Mouse (Mus musculus) liver, adult 2 months (tissue): Measurements from ENCODE around the gene Tprg. TPM values are rescaled to one million over a fixed set of nuclear protein-coding genes. Genes with fewer than 3 reads are reported as not detected.

Experiments used
- DNase-seq: peaks from one replicate; pipeline ENCODE4 v3.0.0-alpha.2; 2011; ENCODE audit warnings: low read depth, low spot score; ENCODE audit errors: extremely low read depth
- H3K27ac ChIP-seq: fragments of 200-500 bp; replicated peaks from 2 replicates; pipeline ENCODE4 v1.5.1; 2012; ENCODE audit warnings: low read depth, mild to moderate bottlenecking, control low read depth, inconsistent platforms, low read length; ENCODE audit not compliant: insufficient read depth
- H3K27me3 ChIP-seq: fragments of 200-500 bp; 2 replicates; pipeline ENCODE4 v1.6.1; 2012; ENCODE audit warnings: mild to moderate bottlenecking, moderate library complexity, low read length, inconsistent platforms; ENCODE audit not compliant: control insufficient read depth, insufficient read depth
- H3K36me3 ChIP-seq: fragments of 200-500 bp; 2 replicates; pipeline ENCODE4 v1.6.1; 2012; ENCODE audit warnings: low read length, inconsistent platforms; ENCODE audit not compliant: control insufficient read depth, insufficient read depth
- H3K4me1 ChIP-seq: fragments of 200-500 bp; 2 replicates; pipeline ENCODE4 v1.6.1; 2011; ENCODE audit warnings: low read length; ENCODE audit not compliant: control insufficient read depth, insufficient read depth
- H3K4me3 ChIP-seq: fragments of 200-500 bp; 2 replicates; pipeline ENCODE4 v1.5.1; 2011; ENCODE audit warnings: low read depth, mild to moderate bottlenecking, control low read depth, low read length, moderate library complexity; ENCODE audit not compliant: insufficient read depth
- H3K79me2 ChIP-seq: fragments of 200-500 bp; 2 replicates; pipeline ENCODE4 v1.6.1; 2012; ENCODE audit warnings: inconsistent platforms, mild to moderate bottlenecking, low read length, moderate library complexity; ENCODE audit not compliant: control insufficient read depth, insufficient read depth
- H3K9ac ChIP-seq: fragments of 200-500 bp; 2 replicates; pipeline ENCODE4 v1.6.1; 2012; ENCODE audit warnings: low read depth, mild to moderate bottlenecking, control low read depth, inconsistent platforms, low read length
- CTCF ChIP-seq: fragments of 200-500 bp; IDR thresholded peaks from 2 replicates; pipeline ENCODE4 v1.5.1; 2011; ENCODE audit warnings: low read depth, low read length, control low read depth
- POLR2A ChIP-seq: fragments of 200-500 bp; IDR thresholded peaks from 2 replicates; pipeline ENCODE4 v1.6.1; 2011; ENCODE audit warnings: low read length, control low read depth; ENCODE audit not compliant: insufficient read depth; ENCODE audit errors: extremely low read depth
- WGBS: fragments of 180-500 bp; shearing (Covaris S2); methylation state at CpG from one replicate; pipeline ENCODE4 v1.1.7; 2018; 5-methylcytosine and 5-hydroxymethylcytosine counted together
- polyA plus RNA-seq: library from polyadenylated mRNA; depleted of rRNA; stranded (reverse); fragments of >200 nt; gene quantifications from 2 replicates; pipeline ENCODE4 v1.2.3, GENCODE M21; 2012
- total RNA-seq: library from RNA; depleted of rRNA; stranded (reverse); fragments of >200 nt; gene quantifications from 2 replicates; pipeline ENCODE4 v1.2.3, GENCODE M21; 2014

The Tprg gene
- total and polyA plus RNA-seq, 2 experiments: not detected

DNA sequence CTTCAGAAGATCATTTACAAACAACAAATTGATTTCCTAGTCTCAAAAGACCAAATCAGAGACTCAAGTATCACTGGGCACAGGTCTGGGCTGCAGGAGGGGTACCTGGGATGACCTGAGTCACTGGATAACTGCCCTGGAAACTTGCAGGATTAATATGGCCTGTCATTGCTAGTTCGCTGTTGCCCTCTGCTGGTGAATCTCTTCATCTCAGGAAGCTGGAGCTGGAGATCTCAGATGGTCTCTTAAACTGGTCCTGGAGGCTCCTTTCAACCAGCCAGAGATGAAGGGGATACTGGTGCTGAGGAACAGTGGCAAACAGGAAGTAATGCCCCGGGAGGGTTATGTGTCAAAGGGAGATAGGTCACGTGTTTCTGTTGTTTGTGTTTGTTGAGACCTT is 63.0 kb downstream of the Tprg start:
- Histone ChIP-seq H3K9ac (no peak overlapping the region), H3K27ac (no peak overlapping the region), H3K4me3 (no peak overlapping the region), H3K27me3 (no peaks in the 10 kb centered on the region), H3K79me2 (no peaks in the 10 kb centered on the region), H3K36me3 (no peaks in the 10 kb centered on the region), H3K4me1 (no peaks in the 10 kb centered on the region)
- TF ChIP-seq CTCF (peak; percentile 56), POLR2A (no peak)
- 2% methylated on average over 3 of the region's 3 CpGs for WGBS
- peak; percentile 44 for DNase-seq

DNA sequence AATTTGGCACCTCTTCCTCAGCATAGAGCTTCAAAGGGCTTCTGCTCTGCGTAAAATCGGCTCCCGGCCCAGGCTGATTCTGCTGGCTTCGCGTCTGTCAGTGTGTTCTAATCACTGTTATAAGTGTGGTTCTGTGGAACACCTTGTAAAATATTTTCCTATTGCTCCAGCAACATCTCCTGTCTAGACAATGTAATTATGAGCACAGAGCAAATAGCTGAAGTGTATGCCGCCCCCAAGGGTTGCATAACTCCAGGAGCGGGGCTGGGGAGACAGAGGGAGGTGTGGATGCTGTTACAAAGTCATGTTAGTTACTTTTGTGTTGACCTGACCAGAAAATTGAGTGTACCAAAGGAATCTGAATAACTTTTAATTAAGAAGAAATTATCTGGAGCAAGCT is 81.2 kb downstream of the Tprg start:
- 87% methylated on average over 7 of the region's 7 CpGs for WGBS
- Histone ChIP-seq H3K4me3 (no peak overlapping the region), H3K79me2 (no peaks in the 10 kb centered on the region), H3K9ac (no peak overlapping the region), H3K27me3 (no peaks in the 10 kb centered on the region), H3K4me1 (no peaks in the 10 kb centered on the region), H3K36me3 (no peaks in the 10 kb centered on the region), H3K27ac (no peak overlapping the region)
- no peak for TF ChIP-seq CTCF
- no peak for TF ChIP-seq POLR2A
- DNase-seq: no peak

DNA sequence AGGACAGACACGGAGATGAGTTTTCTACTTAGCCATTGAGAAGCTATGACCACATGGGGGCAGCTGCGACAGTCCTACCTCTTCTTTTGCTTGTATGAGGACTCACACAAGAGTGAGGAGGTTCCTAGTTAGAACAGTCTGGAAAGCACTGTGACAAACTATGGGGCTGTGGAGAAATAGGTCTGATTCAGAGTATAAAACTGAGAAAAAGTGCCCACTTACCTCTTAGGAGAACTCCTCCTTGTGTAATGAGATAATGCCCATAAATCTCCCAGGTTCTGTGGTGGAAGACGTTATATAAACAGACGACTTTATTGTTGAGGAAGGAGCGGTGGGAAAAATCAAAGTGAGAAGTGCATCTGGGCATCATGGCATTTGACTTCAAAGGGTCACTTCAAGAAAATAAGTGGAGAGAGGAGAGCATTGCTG is 83.4 kb downstream of the Tprg start:
- no peaks in the 10 kb centered on the region; the same call in 1 of the 2 replicates for H3K27me3 ChIP-seq
- H3K4me3 ChIP-seq: no peak overlapping the region
- no peaks in the 10 kb centered on the region for H3K4me1 ChIP-seq
- H3K27ac ChIP-seq: no peak overlapping the region
- H3K36me3 ChIP-seq: no peaks in the 10 kb centered on the region
- H3K79me2 ChIP-seq: no peaks in the 10 kb centered on the region
- no peak for TF ChIP-seq POLR2A
- TF ChIP-seq CTCF: no peak
- H3K9ac ChIP-seq: no peak overlapping the region
- DNase-seq: no peak
- 66% methylated on average over 5 of the region's 5 CpGs for WGBS

DNA sequence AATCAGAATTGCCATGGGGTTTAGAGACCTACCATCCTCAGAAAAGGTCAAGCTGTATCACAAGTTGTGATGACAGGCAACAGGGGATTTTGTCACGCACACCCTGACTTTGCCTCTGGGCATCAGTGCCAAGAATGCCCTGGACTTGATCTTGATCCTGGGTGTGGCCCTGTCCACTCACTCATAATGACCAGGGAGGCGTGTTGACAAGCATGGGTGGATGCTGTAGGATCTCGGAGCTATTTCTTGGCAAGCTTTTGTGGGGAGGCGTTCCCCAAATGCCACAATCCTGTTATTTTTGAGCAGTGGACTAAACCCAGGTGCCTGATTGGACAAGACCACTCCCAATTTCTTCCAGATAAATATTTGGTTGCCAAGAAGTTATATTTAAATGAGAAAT is 87.5 kb downstream of the Tprg start:
- no peak for TF ChIP-seq POLR2A
- no peak for TF ChIP-seq CTCF

DNA sequence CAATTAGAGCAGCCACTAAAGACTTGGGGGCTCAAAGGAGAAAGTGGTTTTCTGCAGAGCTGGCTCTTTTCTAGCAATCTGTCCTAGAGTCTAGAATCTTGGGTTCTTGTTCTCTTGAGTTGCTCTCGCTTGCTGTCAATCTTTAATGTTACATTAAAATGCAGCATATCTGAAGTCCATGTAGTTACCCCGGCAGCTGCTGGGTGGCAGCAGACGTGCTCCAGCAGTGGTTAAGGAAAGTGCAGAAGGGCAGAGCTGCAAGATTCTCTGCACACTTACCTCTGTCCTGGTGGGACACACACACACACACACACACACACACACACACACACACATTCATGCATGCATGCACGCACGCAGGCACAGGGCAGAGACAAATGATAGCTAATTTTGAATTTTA is 88.2 kb downstream of the Tprg start:
- Histone ChIP-seq H3K4me3 (no peak overlapping the region), H3K27me3 (no peaks in the 10 kb centered on the region; the same call in 1 of the 2 replicates), H3K27ac (no peak overlapping the region), H3K36me3 (no peaks in the 10 kb centered on the region), H3K9ac (no peak overlapping the region), H3K4me1 (no peaks in the 10 kb centered on the region), H3K79me2 (no peaks in the 10 kb centered on the region)
- no peak for DNase-seq
- TF ChIP-seq CTCF (no peak), POLR2A (no peak)
- WGBS: 56% methylated on average over 5 of the region's 5 CpGs

More for the DNA sequence above, 87.5 kb downstream of the Tprg start:
- Histone ChIP-seq H3K79me2 (no peaks in the 10 kb centered on the region), H3K9ac (no peak overlapping the region), H3K27me3 (no peaks in the 10 kb centered on the region; the same call in 1 of the 2 replicates), H3K36me3 (no peaks in the 10 kb centered on the region), H3K4me1 (no peaks in the 10 kb centered on the region), H3K27ac (no peak overlapping the region), H3K4me3 (no peak overlapping the region)
- 74% methylated on average over 4 of the region's 4 CpGs for WGBS
- DNase-seq: no peak

DNA sequence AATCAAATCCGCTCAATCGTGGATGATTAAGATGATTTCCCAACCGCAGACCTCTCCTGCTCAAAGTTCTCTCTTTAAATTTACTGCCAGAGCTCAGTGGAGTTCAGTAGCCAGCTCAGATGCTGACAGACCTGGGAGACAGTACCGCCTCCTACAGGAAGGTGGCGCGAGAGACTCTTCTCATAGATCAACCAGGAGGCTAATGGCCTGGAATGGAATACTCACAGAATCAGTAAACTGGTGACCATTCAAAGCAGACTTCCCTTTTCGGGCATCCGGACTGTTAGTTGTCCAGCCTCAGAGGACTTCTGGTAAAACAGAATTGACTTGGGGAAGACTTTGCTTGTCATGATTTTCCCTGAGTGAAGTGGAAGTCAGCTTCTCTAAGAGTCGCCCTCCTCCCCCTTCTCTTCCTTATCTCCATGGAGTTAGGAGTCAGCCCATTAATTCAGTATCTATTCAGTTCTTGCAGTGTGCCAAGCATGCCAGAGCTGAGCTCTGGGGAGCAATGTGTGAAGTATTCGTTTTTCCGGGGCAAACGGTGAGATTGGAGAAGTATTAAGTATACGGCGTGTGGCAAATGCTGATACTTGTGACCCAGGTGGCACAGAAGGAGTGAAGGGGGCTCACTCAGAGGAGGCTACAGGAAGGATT is 90.2 kb downstream of the Tprg start:
- WGBS: 42% methylated on average over 14 of the region's 14 CpGs
- no peaks in the 10 kb centered on the region for H3K79me2 ChIP-seq
- no peaks in the 10 kb centered on the region; the same call in 1 of the 2 replicates for H3K27me3 ChIP-seq
- H3K36me3 ChIP-seq: no peaks in the 10 kb centered on the region
- DNase-seq: peak; percentile 59
- H3K4me3 ChIP-seq: no peak overlapping the region
- no peaks in the 10 kb centered on the region for H3K4me1 ChIP-seq
- TF ChIP-seq CTCF (peak; percentile 84), POLR2A (no peak)
- H3K9ac ChIP-seq: no peak overlapping the region
- H3K27ac ChIP-seq: no peak overlapping the region
